Mouse (Mus musculus) layer of hippocampus, postnatal 10 days (tissue): ENCODE data around the gene Emcn. TPM values are rescaled to one million over a fixed set of nuclear protein-coding genes. Genes with fewer than 3 reads are reported as not detected.

Experiments used
- DNase-seq, 2 experiments: peaks; one replicate each; pipeline ENCODE4 v3.0.0; 2021; ENCODE audit warnings: low spot score in 2 of 2
- total RNA-seq, 2 experiments: library from RNA; stranded (reverse); gene quantifications; 2 replicates each; pipeline ENCODE4 v1.2.3; 2021

The Emcn gene
- total RNA-seq, 2 experiments from 2014 or later = 5.8 to 6.1 TPM

DNA sequence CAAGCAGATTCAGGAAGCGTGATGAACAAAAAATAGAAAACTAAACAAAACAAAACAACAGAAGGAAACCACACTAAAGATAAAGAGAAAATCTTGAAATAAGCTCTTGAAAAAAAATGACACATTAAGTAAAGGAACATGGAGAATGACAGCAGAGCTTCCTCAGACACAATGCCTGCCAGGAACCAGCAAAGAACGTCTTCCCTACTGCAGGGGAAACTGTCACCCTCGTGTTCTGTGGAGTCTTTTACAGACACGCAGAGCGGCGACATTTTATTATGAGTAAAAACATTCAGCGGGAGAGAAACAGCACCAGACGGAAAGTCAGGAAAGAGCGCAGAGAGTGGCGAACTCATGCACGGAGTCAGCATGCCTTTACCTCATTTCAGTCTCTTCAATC is 54.7 kb downstream of the Emcn start:
- no peak for DNase-seq

DNA sequence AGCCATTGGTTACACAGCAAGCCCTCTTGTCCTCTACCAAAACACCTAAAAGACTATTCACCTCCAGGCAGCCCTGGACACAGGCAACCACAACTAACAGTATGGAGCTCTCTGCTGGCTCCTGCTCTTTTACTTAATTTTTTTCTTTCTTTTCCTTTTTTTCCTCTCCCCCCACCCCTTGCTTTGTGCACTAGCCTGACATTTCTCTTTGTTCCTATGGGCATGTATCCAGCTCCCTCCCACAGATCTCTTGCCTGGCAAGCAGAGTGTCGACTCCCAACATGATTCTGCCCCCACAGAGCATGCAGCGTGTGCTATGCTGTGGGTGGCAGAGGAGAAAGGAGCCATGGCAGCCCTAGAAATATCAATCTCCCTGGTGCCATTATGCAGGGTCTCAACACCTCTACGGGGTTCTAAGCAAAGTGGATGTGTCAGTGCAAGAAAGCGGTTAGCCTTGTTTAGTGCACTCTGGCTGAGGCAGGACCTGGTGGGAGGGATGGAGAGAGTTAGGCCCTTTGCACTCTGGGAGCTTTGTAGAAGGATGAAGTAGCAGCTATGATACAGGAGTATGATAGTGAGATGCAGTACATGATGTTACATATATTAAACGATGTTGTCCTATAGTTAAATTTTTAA is 74.7 kb downstream of the Emcn start:
- peak; percentile 60 to 67 for DNase-seq

DNA sequence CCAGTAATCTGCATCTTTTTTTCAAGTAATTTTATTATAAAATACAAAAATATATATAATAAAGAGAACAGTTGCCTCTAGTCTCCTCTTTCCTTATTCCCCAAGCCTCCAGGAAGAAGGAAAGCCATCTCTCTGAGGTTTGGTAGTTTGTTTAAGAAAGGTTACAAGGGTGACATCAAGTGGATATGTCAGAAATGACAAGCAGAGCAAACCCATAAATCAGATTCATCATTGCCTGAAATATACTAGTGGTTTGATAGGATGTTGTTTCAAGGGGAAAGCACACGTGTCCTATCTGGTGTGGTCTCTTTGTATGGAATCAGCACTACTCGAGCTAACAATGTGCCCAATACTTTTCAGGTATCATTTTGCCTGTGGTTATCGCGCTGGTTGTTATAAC is 77.8 kb downstream of the Emcn start:
- DNase-seq = no peak

DNA sequence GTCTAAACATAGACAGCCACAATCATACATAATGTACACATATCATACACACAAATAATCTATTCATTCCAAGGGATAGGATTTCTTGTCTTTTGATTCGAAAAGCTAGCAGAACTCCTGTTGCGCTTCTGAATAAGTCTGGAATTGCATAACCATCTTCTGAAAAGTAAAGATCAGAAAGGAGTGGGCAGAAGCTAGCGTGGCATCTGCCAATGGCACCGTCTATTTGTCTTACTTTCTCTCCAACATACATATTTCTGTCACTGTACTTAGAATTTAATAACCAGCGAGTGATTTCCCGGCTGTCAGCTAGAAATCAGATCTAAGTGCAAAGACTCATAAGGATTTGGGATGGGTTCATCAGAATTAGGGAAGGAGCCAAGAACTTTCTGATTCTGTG is 88.6 kb downstream of the Emcn start:
- no peak for DNase-seq

DNA sequence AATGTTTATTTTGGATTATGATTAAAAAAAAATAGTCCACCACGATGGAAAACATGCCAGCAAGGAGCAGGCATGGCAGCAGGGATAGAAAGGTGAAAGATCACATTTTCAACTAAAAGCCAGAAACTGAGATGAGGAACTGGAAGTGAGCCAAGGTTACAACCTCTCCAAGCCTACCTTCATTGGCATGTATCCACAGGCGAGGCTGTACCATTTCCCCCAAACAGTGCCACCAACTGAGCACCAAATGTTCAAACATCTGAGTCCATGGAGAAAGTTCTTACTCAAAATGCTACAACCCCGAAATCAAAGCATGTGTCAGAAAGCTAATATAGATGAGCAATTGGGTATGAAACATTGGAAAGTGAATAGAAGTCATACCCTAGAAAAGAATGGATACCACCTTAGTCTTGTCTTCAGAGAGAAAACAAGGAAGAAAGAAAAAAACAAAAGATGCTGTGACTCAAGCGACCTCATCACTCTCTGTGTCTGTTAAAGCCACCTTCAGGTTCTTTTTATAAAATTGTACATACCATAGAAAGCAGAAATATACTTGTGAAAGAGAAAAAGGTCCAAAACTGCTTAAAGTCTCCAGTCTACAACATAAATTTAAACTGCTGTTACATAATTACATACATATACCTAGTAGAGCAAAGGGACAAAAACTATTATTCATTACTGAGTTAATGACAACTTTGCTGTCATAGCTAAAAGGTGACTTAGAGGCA is 124.2 kb downstream of the Emcn start:
- DNase-seq = no peak

DNA sequence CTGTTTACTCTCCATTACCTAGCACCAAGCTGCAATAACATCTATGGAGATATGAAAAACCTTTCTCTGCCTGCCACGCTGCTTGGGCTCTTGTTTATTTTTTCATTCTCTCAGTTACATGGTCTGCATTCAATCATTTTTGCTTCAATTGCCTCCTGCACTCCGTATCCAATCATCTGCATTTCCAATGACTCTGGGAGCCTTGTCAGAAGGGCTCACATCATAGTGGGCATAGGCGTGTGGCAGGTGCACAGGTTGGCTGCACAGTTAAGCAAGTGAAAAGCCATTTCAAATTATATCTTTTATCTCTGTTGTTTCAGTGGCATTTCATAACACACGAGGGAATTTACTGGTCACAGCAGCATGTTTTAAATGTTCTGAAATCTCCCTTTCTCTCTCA is 125.1 kb downstream of the Emcn start:
- DNase-seq = no peak

DNA sequence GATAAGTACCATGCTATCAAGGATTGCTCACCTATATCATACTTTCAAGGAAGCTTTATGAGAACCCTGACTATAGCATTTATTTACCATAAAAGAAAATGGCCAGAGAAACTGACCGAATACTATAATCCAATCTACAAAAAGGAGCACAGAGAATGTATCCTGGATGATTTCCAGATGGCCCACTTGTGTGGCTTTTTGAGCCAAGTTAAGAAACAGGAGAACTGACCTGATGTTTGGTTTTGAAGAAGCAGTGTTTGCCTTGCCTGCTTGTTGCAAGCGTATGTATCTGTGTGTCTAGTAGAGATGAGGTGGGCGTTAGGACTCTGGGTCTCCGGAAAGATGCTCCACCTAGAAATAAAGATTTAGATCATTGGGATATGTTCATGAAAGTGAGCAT is 125.9 kb downstream of the Emcn start:
- no peak for DNase-seq

DNA sequence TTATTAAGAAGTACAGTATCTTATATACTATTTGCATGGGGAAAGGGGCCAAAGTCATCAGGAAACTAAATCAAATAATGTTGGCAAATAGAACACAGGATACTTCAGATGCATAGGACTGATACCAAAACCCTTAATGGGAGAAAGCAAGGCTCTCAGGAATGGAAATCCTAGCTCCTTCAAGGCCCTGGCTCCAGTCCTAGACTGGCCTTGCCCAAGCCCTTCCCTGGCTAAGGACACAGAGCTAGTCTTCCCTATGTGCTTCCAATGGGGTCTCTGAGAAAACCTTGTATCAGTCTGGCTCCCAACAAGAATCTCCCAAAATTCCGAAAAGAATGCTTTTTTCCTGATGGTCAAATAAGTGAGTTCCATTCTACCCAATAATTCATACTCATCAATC is 126.5 kb downstream of the Emcn start:
- no peak for DNase-seq

DNA sequence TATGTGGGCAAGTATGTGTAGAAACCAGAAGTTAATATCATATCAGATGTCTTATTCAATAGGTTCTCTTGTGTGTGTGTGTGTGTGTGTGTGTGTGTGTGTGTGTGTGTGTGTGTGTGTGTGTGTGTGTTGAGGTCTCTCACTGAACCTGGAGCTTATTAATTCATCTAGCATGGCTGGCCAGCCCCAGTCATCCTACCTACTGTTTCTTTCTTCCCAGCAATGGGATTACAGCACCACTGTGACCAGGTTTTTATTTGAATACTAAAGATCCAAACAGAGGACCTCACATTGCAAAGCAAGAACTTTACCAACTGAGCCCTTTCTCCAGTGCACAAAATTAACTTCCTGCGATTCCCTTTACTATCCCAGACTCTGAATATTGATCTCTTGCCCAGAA is 131.3 kb downstream of the Emcn start:
- DNase-seq = no peak

DNA sequence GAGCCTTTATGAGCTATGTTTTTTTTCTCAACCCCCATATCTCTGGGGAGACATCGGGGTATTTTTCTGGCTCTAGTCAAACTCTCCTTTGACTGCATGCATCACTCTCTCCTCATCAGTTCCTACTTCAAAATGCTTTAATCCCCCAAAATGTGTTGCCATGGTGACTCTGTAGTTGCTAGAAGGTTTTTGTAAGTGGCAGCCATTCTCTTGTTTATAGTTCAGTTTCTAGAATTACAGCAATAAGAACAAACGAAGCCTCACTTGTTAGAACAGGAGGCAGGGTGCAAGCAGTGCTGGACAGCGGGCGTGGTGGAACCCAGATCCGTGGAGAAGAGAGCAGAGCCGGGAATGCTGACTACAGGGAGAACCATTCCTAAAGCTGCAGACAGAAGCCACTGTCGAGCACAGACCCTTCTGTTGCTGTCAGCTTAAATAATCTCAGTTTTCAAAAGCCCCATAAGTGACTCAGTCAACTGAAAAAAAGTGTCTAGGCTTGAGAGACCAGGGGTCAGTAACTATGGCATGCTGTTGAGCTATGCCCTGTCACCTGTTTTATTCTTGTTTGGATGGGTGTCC is 139.0 kb downstream of the Emcn start:
- DNase-seq = peak; percentile 10 to 37

DNA sequence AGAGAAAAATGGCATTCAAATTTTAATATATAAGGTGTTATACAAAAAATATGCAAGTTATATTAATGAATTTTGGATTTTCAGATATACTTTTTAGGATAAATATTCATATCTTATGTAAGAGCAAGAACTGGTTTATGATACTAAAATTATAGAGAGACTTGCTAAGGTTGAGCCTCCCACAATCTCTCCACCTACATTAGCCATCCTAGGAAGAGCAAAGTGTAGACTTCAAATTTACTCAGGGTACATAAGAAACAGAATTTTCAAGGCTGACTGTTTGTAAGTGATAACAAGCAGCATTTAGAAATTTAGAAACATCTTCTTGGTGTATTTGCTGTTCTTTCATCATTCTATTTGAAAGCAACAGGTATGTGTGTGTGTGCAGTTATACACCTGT is 140.3 kb downstream of the Emcn start:
- no peak for DNase-seq
